Mouse (Mus musculus): Measurements from ENCODE around the gene Fam135a.
"Not testable (repeated sequence)": the region's sequence is repeated elsewhere in the genome, so short reads cannot be mapped to it uniquely, and the experiment has no call there.

The Fam135a gene

GRCm38 (mm10) chr1:24066706-24067105 is 33.4 kb downstream of the Fam135a start:
- no peak for DNase-seq (ENCODE audit: low spot score in 2 of 2)

DNA sequence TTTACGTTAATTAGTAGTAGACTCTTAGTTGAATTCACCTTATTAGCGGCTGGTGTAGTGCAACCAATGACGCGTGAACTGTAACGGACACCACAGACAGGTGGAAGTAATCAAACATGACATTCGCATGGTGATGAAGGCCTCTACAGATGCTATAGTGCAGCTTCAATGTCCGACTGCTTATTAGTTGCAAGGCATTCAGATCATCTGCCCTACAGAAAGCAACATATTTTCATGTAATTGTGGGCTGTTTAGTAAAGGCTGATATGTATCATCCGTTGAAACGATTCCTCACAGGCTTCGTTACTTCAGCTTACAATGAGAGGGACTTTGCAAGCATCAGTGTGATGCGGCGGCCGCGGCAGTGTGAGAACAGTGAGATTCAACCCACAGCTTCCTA is 44.4 kb downstream of the Fam135a start:
- no peak for DNase-seq (ENCODE audit: low spot score in 2 of 2)

DNA sequence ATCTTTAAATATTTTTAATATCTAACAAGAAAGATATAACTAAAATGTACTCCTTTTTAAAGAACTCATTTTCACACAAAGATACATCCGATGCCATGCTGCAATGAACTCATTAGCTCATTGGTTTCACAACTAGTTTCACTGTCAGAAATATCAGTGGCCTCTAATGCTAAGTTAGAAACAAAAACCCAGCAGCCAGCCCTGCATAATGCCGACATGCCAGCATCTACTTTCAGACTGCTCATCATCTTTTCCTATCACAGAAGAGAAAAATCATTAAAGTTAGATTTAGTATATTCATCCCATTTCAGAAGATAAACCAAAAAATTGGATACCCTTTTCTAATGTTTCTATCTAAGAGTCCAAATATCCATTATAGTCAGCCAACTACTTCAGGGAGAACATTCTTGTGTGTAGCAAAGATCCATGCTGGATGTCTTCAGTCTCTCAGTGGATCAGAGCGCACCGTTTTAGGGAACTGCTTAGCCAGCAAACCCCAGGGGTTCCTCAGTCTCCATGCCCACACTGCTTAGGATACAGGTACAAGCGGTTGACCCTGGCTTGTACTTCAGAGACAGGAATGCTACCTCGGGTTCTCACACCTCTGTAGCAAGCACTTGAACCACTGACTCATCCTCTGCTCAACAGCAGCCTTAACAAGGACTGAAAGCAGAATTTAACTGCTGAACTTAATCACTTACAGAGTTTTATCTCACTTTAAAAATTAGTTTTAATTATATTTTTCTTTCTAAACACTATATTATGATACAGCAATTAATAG is 53.2 kb downstream of the Fam135a start:
- no peak for DNase-seq (ENCODE audit: low spot score in 2 of 2)

GRCm38 (mm10) chr1:24045627-24046026 is 54.5 kb downstream of the Fam135a start:
- no peak for DNase-seq (ENCODE audit: low spot score in 2 of 2)

DNA sequence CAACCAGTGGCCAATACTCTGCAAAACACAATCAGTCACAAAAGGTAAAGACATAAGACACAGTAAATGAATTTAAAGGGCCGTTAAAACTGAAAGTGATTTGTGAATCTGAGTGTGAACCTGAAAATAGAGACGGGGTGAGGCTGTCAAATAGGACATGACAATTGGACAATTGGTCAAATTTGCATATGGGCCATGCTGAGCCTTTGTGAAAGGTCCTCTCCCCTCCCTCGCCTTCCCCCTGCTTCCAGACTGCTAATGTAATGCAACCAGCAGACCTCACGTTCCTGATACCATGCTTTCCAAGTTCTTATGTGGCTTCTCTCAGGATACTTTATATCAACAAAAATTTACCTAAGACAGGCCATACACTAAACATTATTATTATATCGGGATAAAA is 57.1 kb downstream of the Fam135a start:
- DNase-seq (ENCODE audit: low spot score in 2 of 2), result no peak

GRCm38 (mm10) chr1:24033759-24034423 is 66.2 kb downstream of the Fam135a start:
- no peak for DNase-seq (ENCODE audit: low spot score in 2 of 2)

GRCm38 (mm10) chr1:24010821-24011220 is 89.3 kb downstream of the Fam135a start:
- no peak for DNase-seq (ENCODE audit: low spot score in 2 of 2)

DNA sequence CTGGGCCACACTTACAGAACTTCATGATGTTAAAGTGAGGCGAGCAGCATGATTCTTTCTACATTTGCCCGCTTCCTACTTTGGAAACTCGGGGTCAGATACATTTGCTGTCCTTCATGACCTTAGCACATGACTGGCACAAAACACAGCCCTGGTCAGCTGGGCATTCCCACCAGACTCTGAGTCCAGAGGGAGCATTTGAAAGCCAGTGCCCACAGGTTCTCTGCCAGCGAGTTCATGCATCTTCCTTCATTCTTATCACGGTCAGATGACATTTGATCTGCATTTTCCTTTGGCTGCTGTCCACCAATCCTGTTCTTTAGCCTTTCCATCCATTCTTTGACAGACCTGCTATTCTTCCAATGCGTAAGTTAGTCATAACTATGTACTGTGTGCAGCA is 90.1 kb downstream of the Fam135a start:
- DNase-seq (ENCODE audit: low spot score in 2 of 2), result no peak

GRCm38 (mm10) chr1:24007621-24008020 is 92.5 kb downstream of the Fam135a start:
- no peak for DNase-seq (ENCODE audit: low spot score in 2 of 2)

GRCm38 (mm10) chr1:24005070-24005804 is 94.9 kb downstream of the Fam135a start, which contains the start of gene Sdhaf4:
Gene Sdhaf4 (minus strand): TSS chr1:24005656.
- peak; percentile 85 to 87 for DNase-seq (ENCODE audit: low spot score in 2 of 2)

GRCm38 (mm10) chr1:23999318-23999717 is 100.8 kb downstream of the Fam135a start:
- DNase-seq (ENCODE audit: low spot score in 2 of 2), result no peak

- DNase-seq (ENCODE audit: low spot score in 2 of 2), result no peak
These were observed 101.3 kb downstream of the Fam135a start for GRCm38 (mm10) chr1:23998866-23999265.

DNA sequence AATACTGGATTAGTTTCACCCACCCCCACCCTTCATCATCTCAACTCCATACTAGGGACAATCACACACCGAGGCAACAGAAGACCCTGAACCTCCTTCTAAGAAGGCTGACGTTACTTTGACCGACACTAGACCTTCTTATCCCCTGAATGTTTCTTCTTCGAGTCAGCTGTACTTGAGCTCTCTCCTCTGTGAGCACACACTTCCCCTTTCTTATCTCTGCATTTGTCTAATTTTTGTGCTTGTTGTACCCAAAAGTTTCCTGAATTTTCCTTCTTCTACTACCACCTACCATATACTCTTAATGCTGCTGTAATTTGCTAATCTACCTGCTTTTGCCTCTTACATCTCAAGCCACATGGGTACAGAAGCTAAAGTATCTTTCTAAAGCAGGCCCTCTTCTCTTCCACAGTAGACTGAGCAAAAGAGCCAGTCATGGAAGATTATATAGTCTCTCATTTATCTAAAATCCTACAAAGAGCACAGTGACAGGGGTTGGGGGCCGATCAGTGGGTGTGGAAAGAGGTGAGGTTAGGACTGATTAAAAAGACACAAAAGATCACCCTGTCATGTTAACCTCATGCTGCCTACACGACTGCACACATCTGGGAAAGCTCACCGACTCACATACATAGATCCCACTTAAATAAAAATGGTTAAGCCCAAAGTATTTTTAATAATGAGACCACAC is 101.9 kb downstream of the Fam135a start:
- DNase-seq (ENCODE audit: low spot score in 2 of 2), result no peak

- DNase-seq (ENCODE audit: low spot score in 2 of 2), result no peak
These were observed 102.6 kb downstream of the Fam135a start for GRCm38 (mm10) chr1:23997493-23997892.

GRCm38 (mm10) chr1:23995420-23995819 is 104.7 kb downstream of the Fam135a start:
- no peak for DNase-seq (ENCODE audit: low spot score in 2 of 2)

- DNase-seq (ENCODE audit: low spot score in 2 of 2), result no peak
These were observed 117.0 kb downstream of the Fam135a start for GRCm38 (mm10) chr1:23983118-23983517.

DNA sequence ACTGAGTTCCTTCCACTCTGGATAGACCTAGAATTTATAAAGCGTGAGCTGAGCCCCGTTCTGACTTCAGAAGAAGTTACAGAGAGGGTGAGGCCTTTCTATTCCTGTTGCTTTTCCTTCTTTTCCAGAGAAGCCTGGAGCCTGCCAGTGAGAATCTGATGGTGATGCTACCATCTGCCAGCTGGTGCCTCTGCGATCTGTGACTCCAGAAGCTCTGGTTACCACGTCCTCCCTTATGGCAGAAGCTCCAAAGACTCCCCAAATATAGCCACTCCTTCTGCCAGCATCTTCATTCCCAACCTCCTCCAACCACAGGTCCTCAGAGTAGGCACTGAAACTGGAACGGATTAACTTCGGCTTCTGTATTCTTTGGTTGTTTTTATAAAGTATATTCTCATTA is 121.9 kb downstream of the Fam135a start:
- DNase-seq (ENCODE audit: low spot score in 2 of 2), result peak; percentile 23 to 44

DNA sequence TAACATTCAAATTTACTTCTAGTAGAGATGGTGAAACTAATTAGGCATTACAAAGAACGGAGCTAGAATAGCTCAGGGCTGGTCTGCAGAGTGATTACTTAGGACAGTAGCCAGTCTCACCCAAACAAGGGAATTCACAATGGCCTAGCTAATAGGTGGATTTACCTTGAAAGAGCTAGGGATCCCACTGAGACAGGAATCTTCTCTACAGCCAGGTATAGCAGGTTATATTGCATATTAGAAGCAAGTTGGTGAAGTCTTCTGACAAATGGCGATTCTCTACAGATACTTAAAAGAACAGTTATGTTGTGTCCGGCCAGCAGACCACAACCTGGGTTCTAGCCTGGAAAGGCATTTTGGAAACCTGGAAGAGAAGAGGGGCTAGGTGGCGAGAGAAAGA is 129.0 kb downstream of the Fam135a start:
- not testable (repeated sequence) for DNase-seq (ENCODE audit: low spot score in 2 of 2)

DNA sequence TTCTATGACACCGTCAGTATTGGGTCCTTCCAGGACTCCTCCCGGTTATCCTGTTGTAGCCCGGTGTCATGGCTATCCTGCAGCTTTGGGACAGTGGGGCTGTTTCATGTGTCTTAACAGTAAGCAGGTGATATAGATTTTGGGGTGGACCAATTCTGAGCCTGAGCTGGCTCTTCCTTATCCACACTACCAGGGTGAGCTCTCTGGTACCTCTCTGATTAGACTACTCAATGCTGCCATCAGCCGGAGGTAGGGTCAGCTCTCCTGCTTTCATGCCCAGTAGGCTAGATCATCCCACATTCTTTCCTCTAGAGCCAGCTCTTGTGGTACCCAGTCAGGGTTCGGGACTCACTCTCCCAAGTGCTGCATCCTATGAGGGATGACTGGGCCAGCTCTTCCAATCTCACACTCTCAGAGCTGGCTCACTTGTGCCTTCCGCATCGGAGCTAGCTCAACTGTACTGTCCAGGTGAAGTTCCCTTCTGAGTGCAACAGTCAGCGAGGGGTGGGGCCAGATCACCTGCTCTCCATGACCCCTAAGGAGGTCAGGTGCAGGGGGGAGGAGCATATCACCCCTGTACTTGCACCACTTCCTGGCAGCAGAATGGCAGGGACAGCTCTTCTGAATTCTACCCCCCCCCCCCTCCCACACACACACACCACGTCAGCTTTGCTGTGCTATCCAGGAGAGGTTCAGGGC is 132.0 kb downstream of the Fam135a start:
- no peak for DNase-seq (ENCODE audit: low spot score in 2 of 2)

GRCm38 (mm10) chr1:23966226-23966625 is 133.9 kb downstream of the Fam135a start:
- no peak for DNase-seq (ENCODE audit: low spot score in 2 of 2)
